Mouse (Mus musculus): Measurements from ENCODE around the gene Clcn1. TPM values are rescaled to one million over a fixed set of nuclear protein-coding genes. Genes with fewer than 3 reads are reported as not detected.

Gene Clcn1
- total RNA-seq, 1 experiment from 2014 or later, result 0.21 TPM

DNA sequence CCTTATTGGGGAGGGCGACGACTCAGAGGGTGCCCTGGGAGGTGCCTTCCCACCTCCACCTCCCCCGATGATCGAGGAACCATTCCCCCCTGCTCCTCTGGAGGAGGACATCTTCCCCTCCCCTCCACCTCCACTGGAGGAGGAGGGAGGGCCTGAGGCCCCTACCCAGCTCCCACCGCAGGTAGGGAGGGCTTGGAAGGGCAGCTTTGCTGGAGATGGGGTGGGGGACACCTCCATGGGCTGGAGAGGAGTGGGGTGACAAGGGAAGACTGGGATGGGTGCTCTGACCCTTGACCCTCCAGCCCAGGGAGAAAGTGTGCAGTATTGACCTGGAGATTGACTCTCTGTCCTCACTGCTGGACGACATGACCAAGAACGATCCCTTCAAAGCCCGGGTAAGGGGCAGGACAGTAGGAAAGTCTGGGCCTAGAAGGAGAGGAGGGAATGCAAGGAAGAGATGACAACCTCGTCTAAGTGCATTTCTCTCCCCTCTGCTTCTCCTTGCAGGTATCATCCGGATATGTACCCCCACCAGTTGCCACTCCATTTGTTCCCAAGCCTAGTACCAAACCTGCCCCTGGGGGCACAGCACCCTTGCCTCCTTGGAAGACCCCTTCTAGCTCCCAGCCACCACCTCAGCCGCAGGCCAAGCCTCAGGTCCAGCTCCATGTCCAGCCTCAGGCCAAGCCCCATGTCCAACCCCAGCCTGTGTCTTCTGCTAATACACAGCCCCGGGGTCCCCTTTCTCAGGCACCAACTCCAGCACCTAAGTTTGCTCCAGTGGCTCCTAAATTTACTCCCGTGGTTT lies 64.7 kb downstream of the Clcn1 start:
- no peak for DNase-seq

GRCm38 (mm10) chr6:42351776-42352485 lies 65.4 kb downstream of the Clcn1 start:
- no peak for DNase-seq

- no peak for DNase-seq
Measured at GRCm38 (mm10) chr6:42352486-42352846, 66.0 kb downstream of the Clcn1 start.

DNA sequence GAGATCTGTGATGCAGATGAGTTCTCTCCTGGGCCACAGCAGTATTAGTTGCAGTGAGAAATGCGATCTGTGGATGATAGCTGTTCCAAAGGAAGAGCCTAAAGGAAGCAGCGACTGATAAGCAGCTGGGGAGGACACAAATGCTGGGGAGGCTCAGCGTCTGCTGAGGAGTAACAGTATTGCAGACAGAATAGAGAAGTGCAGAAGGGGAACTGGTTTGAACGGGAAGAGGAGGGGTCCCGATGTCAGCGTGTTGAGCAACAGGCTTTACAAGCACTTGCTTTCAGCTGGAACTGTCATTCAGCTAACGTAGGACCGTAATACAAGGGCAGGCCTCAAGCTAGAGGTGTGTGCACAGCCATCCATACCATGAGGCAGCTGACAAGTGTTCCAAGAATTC lies 66.7 kb downstream of the Clcn1 start:
- DNase-seq, result no peak

DNA sequence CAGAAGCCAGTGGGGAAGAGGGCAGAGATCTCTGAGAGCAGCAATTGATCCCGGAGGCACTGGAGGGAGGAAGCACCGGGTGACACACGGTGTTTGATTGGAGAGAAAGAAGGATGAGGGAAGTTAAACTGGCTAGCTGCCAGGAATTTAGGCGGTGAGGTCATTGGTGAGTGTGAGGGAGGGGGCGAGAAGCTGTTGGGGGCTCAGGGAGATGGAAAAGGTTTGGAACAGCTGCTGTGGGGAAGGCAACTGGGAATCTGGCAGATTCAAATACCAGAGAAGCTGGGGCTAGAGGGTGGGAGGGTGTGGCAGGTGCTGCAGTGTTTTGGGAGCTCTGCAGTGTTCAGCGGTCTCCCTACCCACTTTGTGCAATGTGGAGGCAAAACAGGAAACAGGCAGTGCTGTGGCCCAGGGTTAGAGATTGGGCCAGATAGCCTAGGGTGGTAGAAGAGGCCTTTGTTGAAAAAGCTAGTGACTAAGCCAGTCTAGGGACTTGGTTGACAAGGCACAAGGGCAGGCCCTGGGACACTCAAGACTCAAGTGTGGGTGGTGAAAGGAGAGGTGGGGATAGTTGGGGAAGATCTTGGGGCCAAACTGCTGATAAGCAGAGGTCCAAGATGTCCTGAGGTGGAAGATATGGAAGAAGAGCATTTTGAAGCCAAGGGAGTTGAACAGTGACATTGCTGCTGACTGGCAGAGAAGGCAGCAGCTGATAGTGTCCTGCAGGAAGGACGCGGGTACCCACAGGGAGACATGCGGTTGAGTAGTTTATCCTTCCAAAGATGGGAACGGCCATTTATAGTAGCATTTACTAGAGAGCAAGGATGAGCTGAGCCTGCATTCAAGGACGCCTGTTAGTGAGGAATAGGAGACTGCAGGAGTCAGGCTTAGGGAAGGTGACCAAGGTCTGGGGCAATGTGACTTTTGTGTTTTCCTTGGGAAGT lies 67.9 kb downstream of the Clcn1 start:
- DNase-seq, result no peak

DNA sequence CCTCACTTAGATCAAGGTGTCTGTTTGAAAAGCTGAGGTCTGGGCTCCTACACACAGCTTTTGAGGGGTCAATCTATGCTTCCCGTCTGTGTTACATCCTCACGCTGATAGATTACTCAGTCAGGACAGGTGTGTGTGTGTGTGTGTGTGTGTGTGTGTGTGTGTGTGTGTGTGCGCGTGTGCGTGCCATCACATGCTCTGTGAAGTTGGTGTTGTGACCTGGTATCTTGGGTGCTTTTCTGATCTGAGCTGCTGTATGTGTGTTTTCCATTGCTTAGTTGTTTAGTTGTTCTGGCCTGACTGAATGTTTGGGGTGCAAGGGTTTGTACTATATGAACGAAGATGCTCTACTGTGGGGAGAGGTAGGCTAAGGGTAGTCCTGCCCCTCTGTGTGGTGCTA lies 68.9 kb downstream of the Clcn1 start:
- DNase-seq, result no peak

DNA sequence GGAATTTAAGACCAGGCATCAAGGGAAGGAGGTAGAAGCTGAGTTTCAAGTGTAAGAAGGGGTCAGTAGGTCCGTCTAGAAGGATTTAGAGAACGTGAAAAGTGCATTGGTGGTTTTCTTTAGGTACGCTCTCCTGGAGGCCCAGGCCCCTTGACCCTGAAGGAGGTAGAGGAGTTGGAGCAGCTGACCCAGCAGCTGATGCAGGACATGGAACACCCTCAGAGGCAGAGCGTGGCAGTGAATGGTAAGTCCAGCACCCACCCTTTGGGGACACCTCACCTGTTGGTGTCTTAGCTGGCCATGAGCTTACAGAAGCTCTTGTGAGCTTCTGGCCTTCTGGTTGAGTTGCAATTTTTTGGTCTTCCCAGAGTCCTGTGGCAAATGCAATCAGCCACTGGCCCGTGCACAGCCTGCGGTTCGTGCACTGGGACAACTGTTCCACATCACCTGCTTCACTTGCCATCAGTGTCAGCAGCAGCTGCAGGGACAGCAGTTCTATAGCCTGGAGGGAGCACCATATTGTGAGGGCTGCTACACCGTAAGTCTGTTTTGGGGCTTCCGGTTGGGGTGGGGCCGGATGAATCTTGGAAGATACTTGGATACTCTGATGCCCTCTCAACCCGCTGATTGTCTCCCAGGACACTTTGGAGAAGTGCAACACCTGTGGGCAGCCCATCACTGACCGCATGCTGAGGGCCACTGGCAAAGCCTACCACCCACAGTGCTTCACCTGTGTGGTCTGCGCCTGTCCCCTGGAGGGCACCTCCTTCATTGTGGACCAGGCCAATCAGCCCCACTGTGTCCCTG lies 69.5 kb downstream of the Clcn1 start:
- no peak for DNase-seq

DNA sequence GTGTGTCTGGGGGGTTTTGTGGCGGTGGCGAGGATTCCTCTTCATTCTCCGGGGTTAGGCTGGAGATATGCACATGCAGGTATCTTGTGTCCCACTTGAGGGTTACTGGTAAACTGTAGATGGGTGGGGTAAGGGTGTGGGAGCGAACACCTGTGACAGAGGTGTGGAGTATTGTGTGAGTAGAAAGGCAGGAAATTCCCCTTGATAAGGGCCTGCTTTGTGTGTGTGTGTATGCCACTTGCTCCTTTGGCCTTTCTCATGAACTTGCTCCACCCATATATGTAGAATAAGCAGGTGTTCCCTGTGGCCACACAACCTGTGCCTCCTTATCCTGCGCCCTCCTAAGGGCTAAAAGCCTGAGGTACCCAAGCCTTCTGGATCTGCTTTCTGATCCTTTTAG lies 70.4 kb downstream of the Clcn1 start:
- DNase-seq, result no peak

DNA sequence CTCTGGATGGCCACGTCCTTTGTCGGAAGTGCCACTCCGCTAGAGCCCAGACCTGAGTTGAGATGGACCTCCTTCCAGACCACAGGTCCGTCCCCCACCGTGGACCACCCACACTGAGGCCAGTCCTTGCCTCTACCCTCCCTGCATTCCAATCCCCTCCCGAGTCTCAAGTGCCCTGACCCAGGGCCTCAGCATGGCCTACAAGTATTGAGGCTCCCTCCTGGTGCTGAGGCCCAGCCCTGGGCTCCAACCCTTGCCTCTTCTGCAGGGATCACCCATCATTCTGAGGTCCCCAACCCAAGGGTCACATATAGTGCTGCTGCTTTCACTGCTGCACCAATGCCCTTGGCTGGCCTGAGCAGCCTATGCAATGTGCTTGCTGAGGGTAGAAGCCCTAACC lies 71.4 kb downstream of the Clcn1 start:
- no peak for DNase-seq

- DNase-seq, result no peak
Measured at GRCm38 (mm10) chr6:42358901-42359300, 72.4 kb downstream of the Clcn1 start.

DNA sequence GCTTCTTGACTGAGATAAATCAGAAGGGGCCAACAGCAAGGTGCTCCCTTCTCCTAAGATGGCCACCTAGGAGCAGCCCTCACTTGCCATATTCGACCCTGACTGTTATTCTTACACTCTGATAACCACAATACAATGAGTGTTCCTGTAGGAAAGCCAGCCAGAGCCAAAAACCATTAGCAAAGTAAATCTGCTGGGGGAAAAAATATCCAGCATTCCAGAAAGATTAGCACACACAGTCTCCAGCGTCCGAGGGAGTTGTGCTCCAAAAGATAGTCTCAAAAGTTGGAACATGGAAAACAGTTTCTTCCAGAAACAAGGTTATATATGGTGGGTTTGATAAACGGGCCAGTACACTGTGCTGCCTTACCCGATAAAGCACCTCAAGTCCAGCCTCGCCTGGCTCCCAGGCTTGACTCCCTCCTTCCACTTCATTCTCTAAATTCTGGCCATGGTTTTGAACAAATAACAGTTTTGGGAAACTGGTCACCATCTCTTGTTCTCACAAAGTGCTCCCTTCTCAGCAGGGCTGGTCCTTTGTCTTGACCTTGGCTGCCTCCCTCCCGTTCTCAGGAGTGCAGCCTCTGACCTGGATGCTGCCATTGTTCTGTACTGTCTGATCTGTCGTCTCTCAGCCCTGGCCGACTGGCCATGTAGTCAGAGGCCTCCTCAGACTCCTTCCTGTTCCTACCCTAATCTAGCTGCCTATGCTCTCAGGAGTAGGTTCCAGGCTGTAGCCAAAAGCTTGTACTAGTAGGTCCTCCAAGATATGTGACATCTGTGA lies 73.1 kb downstream of the Clcn1 start:
- DNase-seq, result no peak

- DNase-seq, result no peak
Measured at GRCm38 (mm10) chr6:42360231-42360840, 73.9 kb downstream of the Clcn1 start.

- DNase-seq, result no peak
Measured at GRCm38 (mm10) chr6:42361041-42361895, 74.8 kb downstream of the Clcn1 start.

DNA sequence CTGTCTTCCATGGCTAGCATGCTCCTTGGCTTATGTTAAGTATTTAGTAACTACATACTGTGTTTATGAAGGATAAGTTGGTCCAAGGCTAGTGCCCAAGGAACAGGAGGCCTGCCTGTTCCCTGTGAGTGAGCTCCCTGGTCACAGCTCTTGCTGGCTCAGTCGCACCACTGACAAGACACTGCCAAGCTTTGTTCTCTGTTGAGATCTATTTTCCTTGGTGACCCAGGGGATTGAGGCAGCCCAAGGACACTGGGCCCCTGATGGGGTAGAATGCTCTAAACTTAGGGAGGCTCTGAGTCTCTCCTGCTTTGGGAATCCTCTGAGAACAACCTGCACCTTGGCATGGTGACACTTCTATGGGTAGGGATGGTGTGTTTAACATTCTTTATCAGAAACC lies 75.6 kb downstream of the Clcn1 start:
- no peak for DNase-seq

GRCm38 (mm10) chr6:42362497-42362896 lies 76.0 kb downstream of the Clcn1 start:
- no peak for DNase-seq

DNA sequence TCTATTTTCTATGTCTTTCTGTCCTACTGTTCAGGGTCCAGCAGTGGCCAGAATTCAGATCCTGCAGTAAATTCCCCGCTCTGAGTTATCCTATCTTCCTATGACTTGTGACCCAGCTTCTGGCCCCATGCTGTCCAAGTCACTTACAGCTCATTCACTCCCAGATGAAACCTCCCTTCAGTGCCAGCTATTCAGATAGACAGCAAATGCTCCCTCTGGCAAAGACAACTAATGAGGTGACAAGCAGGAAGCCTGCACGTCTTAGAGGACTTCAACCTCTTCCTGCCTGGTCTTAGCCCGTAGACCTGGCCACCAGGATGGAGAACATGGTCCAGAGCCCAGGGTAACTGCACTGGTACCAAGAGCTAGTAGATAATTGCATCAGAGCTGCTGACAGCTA lies 76.5 kb downstream of the Clcn1 start:
- DNase-seq, result no peak

GRCm38 (mm10) chr6:42364066-42364465 lies 77.6 kb downstream of the Clcn1 start:
- no peak for DNase-seq

GRCm38 (mm10) chr6:42364607-42365006 lies 78.1 kb downstream of the Clcn1 start:
- no peak for DNase-seq

- no peak for DNase-seq
Measured at GRCm38 (mm10) chr6:42365215-42365614, 78.7 kb downstream of the Clcn1 start.
